Mouse (Mus musculus) liver, embryonic 14.5 days (tissue): ENCODE results near the gene Was. TPM values are rescaled to one million over a fixed set of nuclear protein-coding genes. Genes with fewer than 3 reads are reported as not detected.
"Not testable (repeated sequence)": the region's sequence is repeated elsewhere in the genome, so short reads cannot be mapped to it uniquely, and the experiment has no call there.

Experiments used
- ATAC-seq: fragments of 200-750 bp; cut with Nextera tagmentation; 2 replicates; pipeline ENCODE4 v1.8.0; 2017; ENCODE audit warnings: moderate number of reproducible peaks, mild to moderate bottlenecking, moderate library complexity; ENCODE audit not compliant: insufficient read depth
- DNase-seq, 3 experiments: peaks; one replicate each; pipeline ENCODE4 v3.0.0-alpha.2; 2012 to 2013; ENCODE audit warnings: low read depth in 3 of 3, low spot score in 3 of 3
- H3K27ac ChIP-seq: fragments of 300-500 bp; sonication (generic); 2 replicates; pipeline ENCODE4 v1.5.1; 2014; ENCODE audit warnings: moderate library complexity, mild to moderate bottlenecking, control low read depth, inconsistent platforms
- H3K27me3 ChIP-seq: fragments of 300-500 bp; sonication (generic); 2 replicates; pipeline ENCODE4 v1.6.1; 2014; ENCODE audit warnings: mild to moderate bottlenecking, low read length, moderate library complexity; ENCODE audit not compliant: control insufficient read depth, insufficient read depth
- H3K36me3 ChIP-seq: fragments of 300-500 bp; sonication (generic); replicated peaks from 2 replicates; pipeline ENCODE4 v1.6.1; 2014; ENCODE audit warnings: low read depth; ENCODE audit not compliant: control insufficient read depth, insufficient read depth
- H3K4me1 ChIP-seq, 2 experiments: fragments of 200-500 bp in 1 of 2; fragments of 300-500 bp in 1 of 2; sonication (generic) in 1 of 2; replicated peaks; 2 replicates each; pipeline ENCODE4 v1.6.1; 2012 to 2014; ENCODE audit warnings: antibody characterized with exemption in 1 of 2, inconsistent platforms in 1 of 2, low read length in 1 of 2; ENCODE audit not compliant: control insufficient read depth in 2 of 2, insufficient read depth in 2 of 2
- H3K4me2 ChIP-seq: fragments of 300-500 bp; sonication (generic); 2 replicates; pipeline ENCODE4 v1.6.1; 2014; ENCODE audit warnings: low read depth, mild to moderate bottlenecking, control low read depth, moderate library complexity
- H3K4me3 ChIP-seq, 2 experiments: fragments of 200-500 bp in 1 of 2; fragments of 300-500 bp in 1 of 2; sonication (generic) in 1 of 2; 2 replicates each; pipeline ENCODE4 v1.5.1; 2012 to 2014; ENCODE audit warnings: low read depth in 2 of 2, low read length in 2 of 2, mild to moderate bottlenecking in 2 of 2, control low read depth in 1 of 2, inconsistent platforms in 1 of 2, moderate library complexity in 1 of 2; ENCODE audit not compliant: insufficient read depth in 1 of 2
- H3K9ac ChIP-seq: fragments of 300-500 bp; sonication (generic); replicated peaks from 2 replicates; pipeline ENCODE4 v1.6.1; 2014; ENCODE audit warnings: mild to moderate bottlenecking, control low read depth, moderate library complexity
- H3K9me3 ChIP-seq: fragments of 300-500 bp; sonication (generic); 2 replicates; pipeline ENCODE4 v1.6.1; 2016; ENCODE audit warnings: low read length, mixed read lengths; ENCODE audit not compliant: control insufficient read depth
- CTCF ChIP-seq: IDR thresholded peaks from 2 replicates; pipeline ENCODE4 v1.5.1; 2016; ENCODE audit warnings: antibody characterized with exemption, low read depth, control low read depth
- EP300 ChIP-seq: IDR thresholded peaks from 2 replicates; pipeline ENCODE4 v1.6.1; 2016; ENCODE audit warnings: antibody characterized with exemption, low read depth
- WGBS: fragments of 180-500 bp; shearing (Covaris S2); extraction: QIAGEN DNeasy Blood & Tissue Kit; methylation state at CpG from one replicate; pipeline ENCODE4 v1.1.7; 2014; ENCODE audit not compliant: insufficient replicate concordance; 5-methylcytosine and 5-hydroxymethylcytosine counted together
- polyA plus RNA-seq, 2 experiments: library from polyadenylated mRNA; depleted of rRNA in 1 of 2; stranded (reverse) in 1 of 2; unstranded in 1 of 2; fragments of >200 nt; fragmentation: Nextera tagmentation in 1 of 2; extraction: Ambion mirVana in 1 of 2; gene quantifications; 2 replicates each; pipeline versions ENCODE4 v1.2.1 to v1.2.3; 2012 to 2014

Was gene
- polyA plus RNA-seq, 2 experiments: 3.5 to 10.0 TPM

- no peak for DNase-seq
Measured at GRCm38 (mm10) chrX:8105019-8105418, 14.7 kb upstream of the Was start.

GRCm38 (mm10) chrX:8102213-8102668 is 11.9 kb upstream of the Was start:
- TF ChIP-seq CTCF (no peak), EP300 (peak; percentile 89)
- WGBS: 20% methylated on average over 7 of the region's 7 CpGs
- H3K9ac ChIP-seq: no peak overlapping the region; the same call in 1 of the 2 replicates
- H3K4me3 ChIP-seq: no peak overlapping the region
- no peaks in the 10 kb centered on the region for H3K36me3 ChIP-seq
- no peaks in the 10 kb centered on the region for H3K27me3 ChIP-seq
- peaks cover 0 to 27% of the 10 kb centered on the region in 2 experiments; a peak in 3 of 4 replicates for H3K4me1 ChIP-seq
- peak overlapping the region; percentile 65 for H3K27ac ChIP-seq
- peak overlapping the region; percentile 51 for H3K4me2 ChIP-seq
- no peaks in the 10 kb centered on the region for H3K9me3 ChIP-seq
- DNase-seq (peak; percentile 67 to 79 (median 74)), ATAC-seq (peak; percentile 90)

More at GRCm38 (mm10) chrX:8105019-8105418, 14.7 kb upstream of the Was start:
- Histone ChIP-seq H3K36me3 (no peaks in the 10 kb centered on the region), H3K27ac (no peak overlapping the region), H3K4me3 (no peak overlapping the region), H3K4me2 (no peak overlapping the region), H3K4me1 (peaks cover 0 to 21% of the 10 kb centered on the region in 2 experiments; a peak in 3 of 4 replicates), H3K9ac (no peak overlapping the region), H3K9me3 (no peaks in the 10 kb centered on the region), H3K27me3 (no peaks in the 10 kb centered on the region)
- 81% methylated on average over 3 of the region's 3 CpGs for WGBS
- no peak for TF ChIP-seq CTCF
- no peak for TF ChIP-seq EP300
- no peak for ATAC-seq

- no peak overlapping the region for H3K27ac ChIP-seq
- no peak overlapping the region for H3K9ac ChIP-seq
- no peak overlapping the region for H3K4me2 ChIP-seq
- 36% methylated on average over 3 of the region's 3 CpGs for WGBS
- no peak overlapping the region for H3K4me3 ChIP-seq
- peak; percentile 39 for TF ChIP-seq CTCF
- TF ChIP-seq EP300: no peak
- peaks cover 0 to 28% of the 10 kb centered on the region in 2 experiments; a peak in 3 of 4 replicates for H3K4me1 ChIP-seq
- no peaks in the 10 kb centered on the region for H3K36me3 ChIP-seq
- H3K27me3 ChIP-seq: no peaks in the 10 kb centered on the region
- no peaks in the 10 kb centered on the region for H3K9me3 ChIP-seq
- no peak for DNase-seq
- ATAC-seq: no peak
Measured at GRCm38 (mm10) chrX:8101017-8101416, 10.7 kb upstream of the Was start.

- TF ChIP-seq EP300 (no peak), CTCF (no peak)
- WGBS: 21% methylated on average over 4 of the region's 4 CpGs
- H3K27me3 ChIP-seq: no peaks in the 10 kb centered on the region
- peaks cover 0 to 29% of the 10 kb centered on the region in 2 experiments; a peak in 3 of 4 replicates for H3K4me1 ChIP-seq
- H3K9me3 ChIP-seq: no peaks in the 10 kb centered on the region
- H3K27ac ChIP-seq: no peak overlapping the region
- ATAC-seq (no peak), DNase-seq (no peak)
- no peak overlapping the region for H3K4me2 ChIP-seq
- no peak overlapping the region for H3K4me3 ChIP-seq
- no peak overlapping the region for H3K9ac ChIP-seq
- H3K36me3 ChIP-seq: no peaks in the 10 kb centered on the region
Measured at GRCm38 (mm10) chrX:8099435-8099834, 9.1 kb upstream of the Was start.

- Histone ChIP-seq H3K27me3 (no peaks in the 10 kb centered on the region), H3K36me3 (no peaks in the 10 kb centered on the region), H3K4me3 (peak overlapping the region; percentile 47 to 63), H3K4me1 (peaks cover 0 to 24% of the 10 kb centered on the region in 2 experiments; a peak in 3 of 4 replicates), H3K9ac (peak overlapping the region; percentile 57), H3K9me3 (no peaks in the 10 kb centered on the region), H3K4me2 (peak overlapping the region; percentile 66), H3K27ac (peak overlapping the region; percentile 69)
- ATAC-seq: peak; percentile 95
- TF ChIP-seq EP300: no peak
- no peak for TF ChIP-seq CTCF
- 12% methylated on average over 19 of the region's 19 CpGs for WGBS
- DNase-seq: peak; percentile 92 to 94 (median 93)
Measured at GRCm38 (mm10) chrX:8096787-8097242, 6.5 kb upstream of the Was start.

- ATAC-seq: peak; percentile 89
- WGBS: 8% methylated on average over 8 of the region's 48 CpGs
Measured at GRCm38 (mm10) chrX:8096068-8096786, 5.9 kb upstream of the Was start.

More at GRCm38 (mm10) chrX:8096068-8096786, 5.9 kb upstream of the Was start:
- H3K4me2 ChIP-seq: peak overlapping the region; percentile 67
- H3K27ac ChIP-seq, H3K36me3 ChIP-seq, H3K27me3 ChIP-seq, DNase-seq, H3K9me3 ChIP-seq: not testable (repeated sequence)
- peaks cover 0 to 18% of the 10 kb centered on the region in 2 experiments; a peak in 2 of 4 replicates for H3K4me1 ChIP-seq
- H3K9ac ChIP-seq: peak overlapping the region; percentile 40; the same call in 1 of the 2 replicates
- peak overlapping the region; percentile 38 to 45 for H3K4me3 ChIP-seq
